Mouse (Mus musculus): ENCODE measurements around the gene Slc16a6. TPM values are rescaled to one million over a fixed set of nuclear protein-coding genes. Genes with fewer than 3 reads are reported as not detected.

The Slc16a6 gene
- polyA plus RNA-seq, 1 experiment from 2014 or later, result 5.4 TPM

- peak overlapping the region; percentile 74 for H3K4me2 ChIP-seq
- H3K4me1 ChIP-seq, result peaks cover 13% of the 10 kb centered on the region
- no peaks in the 10 kb centered on the region for H3K9me3 ChIP-seq
- H3K9ac ChIP-seq, result peak overlapping the region; percentile 62
- H3K4me3 ChIP-seq (replicated peaks), result peak overlapping the region; percentile 43
- peaks cover 7% of the 10 kb centered on the region for H3K27me3 ChIP-seq
- ATAC-seq (ENCODE audit: low FRiP score), result peak; percentile 68
- 1% methylated on average over 32 of the region's 32 CpGs for WGBS
- H3K36me3 ChIP-seq (replicated peaks), result peaks cover 30% of the 10 kb centered on the region
- H3K27ac ChIP-seq, result no peak overlapping the region
Measured at GRCm38 (mm10) chr11:109439829-109440340, 33.5 kb downstream of the Slc16a6 start.

GRCm38 (mm10) chr11:109439209-109439608 is 34.2 kb downstream of the Slc16a6 start:
- Histone ChIP-seq H3K4me3 (replicated peaks) (no peak overlapping the region), H3K4me2 (peak overlapping the region; percentile 74), H3K36me3 (replicated peaks) (peaks cover 37% of the 10 kb centered on the region), H3K27ac (no peak overlapping the region), H3K9me3 (no peaks in the 10 kb centered on the region), H3K9ac (peak overlapping the region; percentile 62; the same call in 1 of the 2 replicates), H3K4me1 (peaks cover 13% of the 10 kb centered on the region), H3K27me3 (peaks cover 7% of the 10 kb centered on the region)
- WGBS, result 33% methylated on average over 5 of the region's 5 CpGs
- peak; percentile 44; the same call in 1 of the 2 replicates for ATAC-seq (ENCODE audit: low FRiP score)

GRCm38 (mm10) chr11:109436889-109437288 is 36.5 kb downstream of the Slc16a6 start:
- no peak overlapping the region for H3K27ac ChIP-seq
- no peak for ATAC-seq (ENCODE audit: low FRiP score)
- H3K4me3 ChIP-seq (replicated peaks), result no peak overlapping the region
- H3K4me2 ChIP-seq, result no peak overlapping the region
- no peaks in the 10 kb centered on the region for H3K9me3 ChIP-seq
- H3K9ac ChIP-seq, result no peak overlapping the region
- H3K4me1 ChIP-seq, result peaks cover 13% of the 10 kb centered on the region
- H3K27me3 ChIP-seq, result peaks cover 7% of the 10 kb centered on the region
- peaks cover 44% of the 10 kb centered on the region for H3K36me3 ChIP-seq (replicated peaks)
- WGBS, result 82% methylated on average over 7 of the region's 8 CpGs

GRCm38 (mm10) chr11:109434233-109434798 is 39.1 kb downstream of the Slc16a6 start:
- no peak overlapping the region for H3K4me2 ChIP-seq
- peaks cover 66% of the 10 kb centered on the region for H3K36me3 ChIP-seq (replicated peaks)
- peaks cover 2% of the 10 kb centered on the region for H3K4me1 ChIP-seq
- no peak overlapping the region for H3K4me3 ChIP-seq (replicated peaks)
- WGBS, result 95% methylated on average over 16 of the region's 16 CpGs
- no peaks in the 10 kb centered on the region for H3K27me3 ChIP-seq
- no peaks in the 10 kb centered on the region for H3K9me3 ChIP-seq
- H3K27ac ChIP-seq, result no peak overlapping the region
- ATAC-seq (ENCODE audit: low FRiP score), result no peak
- no peak overlapping the region for H3K9ac ChIP-seq

GRCm38 (mm10) chr11:109427353-109427752 is 46.0 kb downstream of the Slc16a6 start:
- peaks cover 30% of the 10 kb centered on the region for H3K36me3 ChIP-seq (replicated peaks)
- ATAC-seq (ENCODE audit: low FRiP score), result no peak
- no peak overlapping the region for H3K27ac ChIP-seq
- peaks cover 10% of the 10 kb centered on the region for H3K4me1 ChIP-seq
- peaks cover 1% of the 10 kb centered on the region; the same call in 1 of the 2 replicates for H3K9me3 ChIP-seq
- H3K9ac ChIP-seq, result no peak overlapping the region
- 97% methylated on average over 5 of the region's 5 CpGs for WGBS
- no peak overlapping the region for H3K4me2 ChIP-seq
- no peak overlapping the region for H3K4me3 ChIP-seq (replicated peaks)
- no peaks in the 10 kb centered on the region for H3K27me3 ChIP-seq

GRCm38 (mm10) chr11:109426272-109426586 is 47.2 kb downstream of the Slc16a6 start:
- H3K4me2 ChIP-seq, result peak overlapping the region; percentile 67
- no peak for ATAC-seq (ENCODE audit: low FRiP score)
- H3K4me3 ChIP-seq (replicated peaks), result peak overlapping the region; percentile 62
- H3K36me3 ChIP-seq (replicated peaks), result peaks cover 27% of the 10 kb centered on the region
- peak overlapping the region; percentile 75 for H3K9ac ChIP-seq
- H3K27me3 ChIP-seq, result no peaks in the 10 kb centered on the region
- H3K4me1 ChIP-seq, result peaks cover 10% of the 10 kb centered on the region
- under 1% methylated on average over 11 of the region's 11 CpGs for WGBS
- peak overlapping the region; percentile 89 for H3K27ac ChIP-seq
- H3K9me3 ChIP-seq, result peaks cover 5% of the 10 kb centered on the region

- Histone ChIP-seq H3K4me2 (peak within 1 kb of the TSS; percentile 67), H3K36me3 (replicated peaks) (peaks cover 21% of the 10 kb centered on the region), H3K27me3 (no peaks in the 10 kb centered on the region), H3K4me1 (peaks cover 10% of the 10 kb centered on the region), H3K9ac (peak within 1 kb of the TSS; percentile 75), H3K27ac (peak within 1 kb of the TSS; percentile 89), H3K9me3 (peaks cover 5% of the 10 kb centered on the region), H3K4me3 (replicated peaks) (peak within 1 kb of the TSS; percentile 62)
- ATAC-seq (ENCODE audit: low FRiP score), result peak; percentile 97
- under 1% methylated on average over 65 of the region's 65 CpGs for WGBS
Measured at GRCm38 (mm10) chr11:109425392-109426271, 47.8 kb downstream of the Slc16a6 start, which contains the start of gene Amz2. Amz2 (plus strand) TSS chr11:109425946.

GRCm38 (mm10) chr11:109423294-109423693 is 50.1 kb downstream of the Slc16a6 start:
- H3K27ac ChIP-seq, result no peak overlapping the region
- H3K27me3 ChIP-seq, result no peaks in the 10 kb centered on the region
- H3K9ac ChIP-seq, result no peak overlapping the region
- no peaks in the 10 kb centered on the region for H3K36me3 ChIP-seq (replicated peaks)
- peaks cover 12% of the 10 kb centered on the region for H3K4me1 ChIP-seq
- H3K4me3 ChIP-seq (replicated peaks), result no peak overlapping the region
- 74% methylated on average over 1 of the region's 1 CpGs for WGBS
- H3K9me3 ChIP-seq, result peaks cover 5% of the 10 kb centered on the region
- H3K4me2 ChIP-seq, result no peak overlapping the region
- ATAC-seq (ENCODE audit: low FRiP score), result no peak

- no peak overlapping the region for H3K27ac ChIP-seq
- no peaks in the 10 kb centered on the region for H3K27me3 ChIP-seq
- H3K4me1 ChIP-seq, result peaks cover 11% of the 10 kb centered on the region
- WGBS, result 97% methylated on average over 4 of the region's 4 CpGs
- H3K4me2 ChIP-seq, result no peak overlapping the region
- no peak overlapping the region for H3K9ac ChIP-seq
- ATAC-seq (ENCODE audit: low FRiP score), result no peak
- H3K4me3 ChIP-seq (replicated peaks), result no peak overlapping the region
- H3K9me3 ChIP-seq, result peaks cover 5% of the 10 kb centered on the region
- no peaks in the 10 kb centered on the region for H3K36me3 ChIP-seq (replicated peaks)
Measured at GRCm38 (mm10) chr11:109422263-109422662, 51.1 kb downstream of the Slc16a6 start.

- H3K9ac ChIP-seq, result no peak overlapping the region
- H3K27ac ChIP-seq, result no peak overlapping the region
- peaks cover 5% of the 10 kb centered on the region for H3K9me3 ChIP-seq
- 0 out of 2 replicates have a peak, but pooled peaks cover 2% of the 10 kb centered on the region for H3K4me1 ChIP-seq
- no peaks in the 10 kb centered on the region for H3K27me3 ChIP-seq
- H3K36me3 ChIP-seq (replicated peaks), result no peaks in the 10 kb centered on the region
- no peak for ATAC-seq (ENCODE audit: low FRiP score)
- WGBS, result 84% methylated on average over 5 of the region's 5 CpGs
- no peak overlapping the region for H3K4me3 ChIP-seq (replicated peaks)
- no peak overlapping the region for H3K4me2 ChIP-seq
Measured at GRCm38 (mm10) chr11:109421205-109421604, 52.2 kb downstream of the Slc16a6 start.

GRCm38 (mm10) chr11:109420567-109420962 is 52.8 kb downstream of the Slc16a6 start:
- Histone ChIP-seq H3K4me2 (no peak overlapping the region), H3K9ac (no peak overlapping the region), H3K4me3 (replicated peaks) (no peak overlapping the region), H3K27ac (no peak overlapping the region), H3K4me1 (0 out of 2 replicates have a peak, but pooled peaks cover 2% of the 10 kb centered on the region), H3K36me3 (replicated peaks) (no peaks in the 10 kb centered on the region), H3K27me3 (no peaks in the 10 kb centered on the region), H3K9me3 (peaks cover 5% of the 10 kb centered on the region)
- 89% methylated on average over 14 of the region's 14 CpGs for WGBS
- no peak for ATAC-seq (ENCODE audit: low FRiP score)

GRCm38 (mm10) chr11:109419961-109420566 is 53.3 kb downstream of the Slc16a6 start:
- Histone ChIP-seq H3K9me3 (peaks cover 5% of the 10 kb centered on the region), H3K4me2 (no peak overlapping the region), H3K4me3 (replicated peaks) (no peak overlapping the region), H3K9ac (no peak overlapping the region), H3K4me1 (0 out of 2 replicates have a peak, but pooled peaks cover 2% of the 10 kb centered on the region), H3K27me3 (no peaks in the 10 kb centered on the region), H3K27ac (no peak overlapping the region), H3K36me3 (replicated peaks) (no peaks in the 10 kb centered on the region)
- ATAC-seq (ENCODE audit: low FRiP score), result no peak
- 46% methylated on average over 16 of the region's 16 CpGs for whole genome bisulfite sequencing

All from forebrain, embryonic 12.5 days (tissue).